Mouse (Mus musculus): ENCODE data around the gene B3gnt3. TPM values are rescaled to one million over a fixed set of nuclear protein-coding genes. Genes with fewer than 3 reads are reported as not detected.

Gene B3gnt3
- total RNA-seq, 2 experiments from 2014 or later: 0.44 to 0.49 TPM

- intact Hi-C loops (cut with DNase I): no loop called here
- no peak for DNase-seq (ENCODE audit: low spot score in 2 of 2)
These were observed 20.1 kb downstream of the B3gnt3 start for GRCm38 (mm10) chr8:71681369-71681915.

GRCm38 (mm10) chr8:71680471-71680870 lies 21.1 kb downstream of the B3gnt3 start:
- no peak for DNase-seq (ENCODE audit: low spot score in 2 of 2)
- intact Hi-C loops (cut with DNase I): no loop called here

- DNase-seq (ENCODE audit: low spot score in 2 of 2): no peak
- intact Hi-C loops (cut with DNase I): no loop called here
These were observed 21.9 kb downstream of the B3gnt3 start for GRCm38 (mm10) chr8:71679550-71680168.

- intact Hi-C loops (cut with DNase I): no loop called here
- DNase-seq (ENCODE audit: low spot score in 2 of 2): no peak
These were observed 22.5 kb downstream of the B3gnt3 start for GRCm38 (mm10) chr8:71679116-71679515.

GRCm38 (mm10) chr8:71678216-71678615 lies 23.4 kb downstream of the B3gnt3 start:
- DNase-seq (ENCODE audit: low spot score in 2 of 2): no peak
- intact Hi-C loops (cut with DNase I): no loop called here

- intact Hi-C loops (cut with DNase I): no loop called here
- no peak for DNase-seq (ENCODE audit: low spot score in 2 of 2)
These were observed 24.0 kb downstream of the B3gnt3 start for GRCm38 (mm10) chr8:71677555-71677954.

GRCm38 (mm10) chr8:71676803-71677202 lies 24.8 kb downstream of the B3gnt3 start:
- intact Hi-C loops (cut with DNase I): no loop called here
- DNase-seq (ENCODE audit: low spot score in 2 of 2): no peak

- peak in 1 of 2 experiments; percentile 62 for DNase-seq (ENCODE audit: low spot score in 2 of 2)
- intact Hi-C loops (cut with DNase I): no loop called here
These were observed 25.4 kb downstream of the B3gnt3 start, which contains the start of gene Jak3 for GRCm38 (mm10) chr8:71676020-71676741. TSS of gene Jak3 (plus strand) at chr8:71676296.

GRCm38 (mm10) chr8:71675456-71676019 lies 26.1 kb downstream of the B3gnt3 start:
- intact Hi-C loops (cut with DNase I): no loop called here

GRCm38 (mm10) chr8:71674071-71674470 lies 27.5 kb downstream of the B3gnt3 start:
- intact Hi-C loops (cut with DNase I): loop anchor here (5.0 kb wide), 1 partner anchor 48 kb away; no protein-coding TSS in a partner anchor
- DNase-seq (ENCODE audit: low spot score in 2 of 2): no peak

More at GRCm38 (mm10) chr8:71675456-71676019, 26.1 kb downstream of the B3gnt3 start:
- no peak for DNase-seq (ENCODE audit: low spot score in 2 of 2)

- peak in 1 of 2 experiments; percentile 72 for DNase-seq (ENCODE audit: low spot score in 2 of 2)
- intact Hi-C loops (cut with DNase I): loop anchor here (5.0 kb wide), 1 partner anchor 50 kb away; no protein-coding TSS in a partner anchor
These were observed 29.3 kb downstream of the B3gnt3 start for GRCm38 (mm10) chr8:71672168-71672735.

GRCm38 (mm10) chr8:71671549-71671965 lies 30.0 kb downstream of the B3gnt3 start, which contains the start of gene Unc13a:
TSS of gene Unc13a (minus strand) at chr8:71671757.
- intact Hi-C loops (cut with DNase I): loop anchor here (5.0 kb wide), 1 partner anchor 51 kb away; no protein-coding TSS in a partner anchor
- peak; percentile 92 to 94 for DNase-seq (ENCODE audit: low spot score in 2 of 2)

- peak; percentile 71 to 82 for DNase-seq (ENCODE audit: low spot score in 2 of 2)
- intact Hi-C loops (cut with DNase I): loop anchor here (5.0 kb wide), 1 partner anchor 51 kb away; no protein-coding TSS in a partner anchor
These were observed 30.7 kb downstream of the B3gnt3 start for GRCm38 (mm10) chr8:71670621-71671548.

- intact Hi-C loops (cut with DNase I): loop anchor here (5.0 kb wide), 1 partner anchor 52 kb away; no protein-coding TSS in a partner anchor
- DNase-seq (ENCODE audit: low spot score in 2 of 2): peak in 1 of 2 experiments; percentile 54
These were observed 31.4 kb downstream of the B3gnt3 start for GRCm38 (mm10) chr8:71670198-71670597.

GRCm38 (mm10) chr8:71668220-71668975 lies 33.2 kb downstream of the B3gnt3 start:
- DNase-seq (ENCODE audit: low spot score in 2 of 2): peak in 1 of 2 experiments; percentile 39
- intact Hi-C loops (cut with DNase I): no loop called here

GRCm38 (mm10) chr8:71667256-71667655 lies 34.3 kb downstream of the B3gnt3 start:
- DNase-seq (ENCODE audit: low spot score in 2 of 2): no peak
- intact Hi-C loops (cut with DNase I): no loop called here

- no peak for DNase-seq (ENCODE audit: low spot score in 2 of 2)
- intact Hi-C loops (cut with DNase I): no loop called here
These were observed 34.7 kb downstream of the B3gnt3 start for GRCm38 (mm10) chr8:71666855-71667254.

Measured in left cerebral cortex, postnatal 14 days (tissue).